Mouse (Mus musculus) fibroblast of lung, adult 2 months (primary cell): ENCODE results near the gene Ptbp3.

Source experiments
- DNase-seq: peaks from one replicate; pipeline ENCODE4 v3.0.0-alpha.2; 2011; ENCODE audit warnings: low read depth

Gene Ptbp3

GRCm38 (mm10) chr4:59555177-59555576 is 6.0 kb upstream of the Ptbp3 start:
- DNase-seq, result no peak

- no peak for DNase-seq
Observed at GRCm38 (mm10) chr4:59553576-59553975, 4.4 kb upstream of the Ptbp3 start.

- DNase-seq, result no peak
Observed at GRCm38 (mm10) chr4:59552835-59553234, 3.7 kb upstream of the Ptbp3 start.

GRCm38 (mm10) chr4:59551901-59552300 is 2.7 kb upstream of the Ptbp3 start:
- DNase-seq, result no peak

- DNase-seq, result no peak
Observed at GRCm38 (mm10) chr4:59549977-59550560, 905 bp upstream of the Ptbp3 start.

GRCm38 (mm10) chr4:59548560-59549174 is 497 bp downstream of the Ptbp3 start:
- no peak for DNase-seq

- DNase-seq, result no peak
Observed at GRCm38 (mm10) chr4:59548011-59548559, 1.1 kb downstream of the Ptbp3 start.

GRCm38 (mm10) chr4:59547136-59547889 is 1.9 kb downstream of the Ptbp3 start:
- no peak for DNase-seq

- DNase-seq, result no peak
Observed at GRCm38 (mm10) chr4:59546285-59547071, 2.7 kb downstream of the Ptbp3 start.

GRCm38 (mm10) chr4:59544654-59545053 is 4.5 kb downstream of the Ptbp3 start:
- no peak for DNase-seq

- DNase-seq, result no peak
Observed at GRCm38 (mm10) chr4:59543006-59543405, 6.2 kb downstream of the Ptbp3 start.

GRCm38 (mm10) chr4:59536281-59536680 is 12.9 kb downstream of the Ptbp3 start:
- DNase-seq, result no peak

GRCm38 (mm10) chr4:59535624-59536023 is 13.5 kb downstream of the Ptbp3 start:
- no peak for DNase-seq

- no peak for DNase-seq
Observed at GRCm38 (mm10) chr4:59533268-59533667, 15.9 kb downstream of the Ptbp3 start.

- no peak for DNase-seq
Observed at GRCm38 (mm10) chr4:59531172-59531571, 18.0 kb downstream of the Ptbp3 start.

- no peak for DNase-seq
Observed at GRCm38 (mm10) chr4:59527470-59527869, 21.7 kb downstream of the Ptbp3 start.

- no peak for DNase-seq
Observed at GRCm38 (mm10) chr4:59526728-59527127, 22.4 kb downstream of the Ptbp3 start.

GRCm38 (mm10) chr4:59524875-59525274 is 24.3 kb downstream of the Ptbp3 start:
- no peak for DNase-seq

GRCm38 (mm10) chr4:59510321-59510720 is 38.8 kb downstream of the Ptbp3 start:
- no peak for DNase-seq

- DNase-seq, result no peak
Observed at GRCm38 (mm10) chr4:59509558-59509957, 39.6 kb downstream of the Ptbp3 start.

GRCm38 (mm10) chr4:59507766-59508165 is 41.4 kb downstream of the Ptbp3 start:
- no peak for DNase-seq

- no peak for DNase-seq
Observed at GRCm38 (mm10) chr4:59506704-59507103, 42.5 kb downstream of the Ptbp3 start.
